Mouse (Mus musculus): ENCODE data around the gene Slc38a7. TPM values are rescaled to one million over a fixed set of nuclear protein-coding genes. Genes with fewer than 3 reads are reported as not detected.
"Not testable (repeated sequence)": the region's sequence is repeated elsewhere in the genome, so short reads cannot be mapped to it uniquely, and the experiment has no call there.

Slc38a7 gene
- polyA plus RNA-seq, 1 experiment from 2014 or later = 16.3 TPM

- Histone ChIP-seq H3K4me3 (no peak overlapping the region), H3K27ac (no peak overlapping the region), H3K27me3 (no peaks in the 10 kb centered on the region), H3K36me3 (peaks cover 71% of the 10 kb centered on the region), H3K4me1 (no peaks in the 10 kb centered on the region), H3K9me3 (no peaks in the 10 kb centered on the region), H3K9ac (no peak overlapping the region), H3K4me2 (replicated peaks) (no peak overlapping the region)
- WGBS = 92% methylated on average over 6 of the region's 6 CpGs
- no peak for ATAC-seq (ENCODE audit: low FRiP score, low read depth)
These were observed 9.4 kb downstream of the Slc38a7 start for GRCm38 (mm10) chr8:95843968-95844367.

GRCm38 (mm10) chr8:95841436-95841835 is 11.9 kb downstream of the Slc38a7 start:
- no peak overlapping the region for H3K9ac ChIP-seq
- ATAC-seq (ENCODE audit: low FRiP score, low read depth) = no peak
- H3K4me1 ChIP-seq = no peaks in the 10 kb centered on the region
- peaks cover 77% of the 10 kb centered on the region for H3K36me3 ChIP-seq
- no peaks in the 10 kb centered on the region for H3K27me3 ChIP-seq
- H3K27ac ChIP-seq = no peak overlapping the region
- 90% methylated on average over 15 of the region's 15 CpGs for WGBS
- H3K4me3 ChIP-seq = no peak overlapping the region
- H3K9me3 ChIP-seq = no peaks in the 10 kb centered on the region
- H3K4me2 ChIP-seq (replicated peaks) = no peak overlapping the region

GRCm38 (mm10) chr8:95839289-95839688 is 14.1 kb downstream of the Slc38a7 start:
- Histone ChIP-seq H3K9ac (no peak overlapping the region), H3K36me3 (peaks cover 69% of the 10 kb centered on the region), H3K27ac (no peak overlapping the region), H3K9me3 (no peaks in the 10 kb centered on the region), H3K4me1 (no peaks in the 10 kb centered on the region), H3K27me3 (no peaks in the 10 kb centered on the region), H3K4me3 (no peak overlapping the region), H3K4me2 (replicated peaks) (no peak overlapping the region)
- WGBS = 97% methylated on average over 4 of the region's 4 CpGs
- ATAC-seq (ENCODE audit: low FRiP score, low read depth) = no peak

- Histone ChIP-seq H3K4me3 (no peak overlapping the region), H3K4me2 (replicated peaks) (no peak overlapping the region), H3K27ac (no peak overlapping the region), H3K36me3 (peaks cover 51% of the 10 kb centered on the region), H3K27me3 (no peaks in the 10 kb centered on the region), H3K4me1 (peaks cover 12% of the 10 kb centered on the region; the same call in 1 of the 2 replicates), H3K9me3 (no peaks in the 10 kb centered on the region), H3K9ac (no peak overlapping the region)
- no peak for ATAC-seq (ENCODE audit: low FRiP score, low read depth)
- 88% methylated on average over 10 of the region's 10 CpGs for WGBS
These were observed 16.1 kb downstream of the Slc38a7 start for GRCm38 (mm10) chr8:95837266-95837665.

GRCm38 (mm10) chr8:95835891-95836290 is 17.4 kb downstream of the Slc38a7 start:
- Histone ChIP-seq H3K9me3 (no peaks in the 10 kb centered on the region), H3K4me1 (peaks cover 12% of the 10 kb centered on the region; the same call in 1 of the 2 replicates), H3K4me2 (replicated peaks) (no peak overlapping the region), H3K27me3 (no peaks in the 10 kb centered on the region), H3K4me3 (no peak overlapping the region), H3K27ac (no peak overlapping the region), H3K9ac (no peak overlapping the region), H3K36me3 (peaks cover 37% of the 10 kb centered on the region)
- no peak for ATAC-seq (ENCODE audit: low FRiP score, low read depth)
- 69% methylated on average over 4 of the region's 4 CpGs for WGBS

- Histone ChIP-seq H3K36me3 (peaks cover 18% of the 10 kb centered on the region; the same call in 1 of the 2 replicates), H3K4me3 (peak overlapping the region; percentile 46), H3K4me1 (peaks cover 12% of the 10 kb centered on the region; the same call in 1 of the 2 replicates), H3K27me3 (no peaks in the 10 kb centered on the region), H3K4me2 (replicated peaks) (peak overlapping the region; percentile 69), H3K27ac (0 out of 2 replicates have a peak overlapping the region, but pooled peaks have one; percentile 58), H3K9me3 (no peaks in the 10 kb centered on the region), H3K9ac (peak overlapping the region; percentile 61)
- peak; percentile 83 for ATAC-seq (ENCODE audit: low FRiP score, low read depth)
- under 1% methylated on average over 16 of the region's 16 CpGs for whole genome bisulfite sequencing
These were observed 19.8 kb downstream of the Slc38a7 start for GRCm38 (mm10) chr8:95833435-95833984.

GRCm38 (mm10) chr8:95832603-95833434 is 20.5 kb downstream of the Slc38a7 start:
- Histone ChIP-seq H3K4me1 (peaks cover 12% of the 10 kb centered on the region; the same call in 1 of the 2 replicates), H3K36me3 (peaks cover 18% of the 10 kb centered on the region; the same call in 1 of the 2 replicates), H3K27me3 (no peaks in the 10 kb centered on the region), H3K9ac (peak overlapping the region; percentile 61), H3K4me3 (peak overlapping the region; percentile 46), H3K27ac (peak overlapping the region; percentile 58; the same call in 1 of the 2 replicates), H3K9me3 (no peaks in the 10 kb centered on the region), H3K4me2 (replicated peaks) (peak overlapping the region; percentile 69)
- peak; percentile 48; the same call in 1 of the 2 replicates for ATAC-seq (ENCODE audit: low FRiP score, low read depth)
- WGBS = 13% methylated on average over 16 of the region's 16 CpGs

GRCm38 (mm10) chr8:95830144-95830543 is 23.2 kb downstream of the Slc38a7 start:
- WGBS = 81% methylated on average over 3 of the region's 3 CpGs
- no peak for ATAC-seq (ENCODE audit: low FRiP score, low read depth)

GRCm38 (mm10) chr8:95825162-95825561 is 28.2 kb downstream of the Slc38a7 start, which contains the start of gene Sap18b:
TSS of gene Sap18b (plus strand) at chr8:95825346.
- not testable (repeated sequence) for H3K9ac ChIP-seq; H3K27me3 ChIP-seq; H3K27ac ChIP-seq; H3K4me3 ChIP-seq; H3K4me1 ChIP-seq; H3K9me3 ChIP-seq; H3K4me2 ChIP-seq (replicated peaks); H3K36me3 ChIP-seq; ATAC-seq (ENCODE audit: low FRiP score, low read depth)
- 51% methylated on average over 25 of the region's 25 CpGs for WGBS

More at GRCm38 (mm10) chr8:95830144-95830543, 23.2 kb downstream of the Slc38a7 start:
- Histone ChIP-seq H3K4me2 (replicated peaks) (no peak overlapping the region), H3K36me3 (0 out of 2 replicates have a peak, but pooled peaks cover under 1% of the 10 kb centered on the region), H3K27ac (no peak overlapping the region), H3K9me3 (no peaks in the 10 kb centered on the region), H3K27me3 (no peaks in the 10 kb centered on the region), H3K4me3 (no peak overlapping the region), H3K9ac (no peak overlapping the region), H3K4me1 (peaks cover 12% of the 10 kb centered on the region; the same call in 1 of the 2 replicates)

GRCm38 (mm10) chr8:95822699-95823098 is 30.6 kb downstream of the Slc38a7 start:
- no peaks in the 10 kb centered on the region for H3K4me1 ChIP-seq
- 0 out of 2 replicates have a peak, but pooled peaks cover 3% of the 10 kb centered on the region for H3K27me3 ChIP-seq
- no peak overlapping the region for H3K9ac ChIP-seq
- no peak; the same call in 1 of the 2 replicates for ATAC-seq (ENCODE audit: low FRiP score, low read depth)
- no peak overlapping the region for H3K27ac ChIP-seq
- 63% methylated on average over 3 of the region's 3 CpGs for WGBS
- no peak overlapping the region for H3K4me2 ChIP-seq (replicated peaks)
- no peaks in the 10 kb centered on the region for H3K36me3 ChIP-seq
- H3K4me3 ChIP-seq = no peak overlapping the region
- no peaks in the 10 kb centered on the region for H3K9me3 ChIP-seq

- no peak overlapping the region for H3K4me3 ChIP-seq
- H3K27ac ChIP-seq = no peak overlapping the region
- no peaks in the 10 kb centered on the region for H3K9me3 ChIP-seq
- H3K27me3 ChIP-seq = 0 out of 2 replicates have a peak, but pooled peaks cover 3% of the 10 kb centered on the region
- no peak for ATAC-seq (ENCODE audit: low FRiP score, low read depth)
- no peak overlapping the region for H3K9ac ChIP-seq
- no peaks in the 10 kb centered on the region for H3K4me1 ChIP-seq
- no peak overlapping the region for H3K4me2 ChIP-seq (replicated peaks)
- 77% methylated on average over 5 of the region's 5 CpGs for WGBS
- no peaks in the 10 kb centered on the region for H3K36me3 ChIP-seq
These were observed 31.2 kb downstream of the Slc38a7 start for GRCm38 (mm10) chr8:95822096-95822495.

- H3K9ac ChIP-seq = no peak overlapping the region
- 89% methylated on average over 6 of the region's 6 CpGs for WGBS
- no peak overlapping the region for H3K27ac ChIP-seq
- no peak overlapping the region for H3K4me2 ChIP-seq (replicated peaks)
- no peaks in the 10 kb centered on the region for H3K4me1 ChIP-seq
- no peaks in the 10 kb centered on the region for H3K9me3 ChIP-seq
- no peak for ATAC-seq (ENCODE audit: low FRiP score, low read depth)
- H3K4me3 ChIP-seq = no peak overlapping the region
- no peaks in the 10 kb centered on the region for H3K36me3 ChIP-seq
- 0 out of 2 replicates have a peak, but pooled peaks cover 3% of the 10 kb centered on the region for H3K27me3 ChIP-seq
These were observed 32.1 kb downstream of the Slc38a7 start for GRCm38 (mm10) chr8:95821266-95821665.

Measured in limb, embryonic 13.5 days (tissue).